Mouse (Mus musculus) thymus, adult 2 months (tissue): ENCODE measurements around the gene Clasp1.

Experiments used
- CTCF ChIP-seq: fragments of 200-500 bp; IDR thresholded peaks from 2 replicates; pipeline ENCODE4 v1.5.1; 2012; ENCODE audit warnings: mild to moderate bottlenecking, control low read depth, low read length, moderate library complexity, borderline replicate concordance; ENCODE audit not compliant: control insufficient read depth, poor library complexity, insufficient read depth; ENCODE audit errors: extremely low read depth
- POLR2A ChIP-seq: fragments of 200-500 bp; IDR thresholded peaks from 2 replicates; pipeline ENCODE4 v1.6.1; 2012; ENCODE audit warnings: mild to moderate bottlenecking, low read length, control low read depth, moderate library complexity; ENCODE audit not compliant: control insufficient read depth, poor library complexity, insufficient read depth; ENCODE audit errors: extremely low read depth

DNA sequence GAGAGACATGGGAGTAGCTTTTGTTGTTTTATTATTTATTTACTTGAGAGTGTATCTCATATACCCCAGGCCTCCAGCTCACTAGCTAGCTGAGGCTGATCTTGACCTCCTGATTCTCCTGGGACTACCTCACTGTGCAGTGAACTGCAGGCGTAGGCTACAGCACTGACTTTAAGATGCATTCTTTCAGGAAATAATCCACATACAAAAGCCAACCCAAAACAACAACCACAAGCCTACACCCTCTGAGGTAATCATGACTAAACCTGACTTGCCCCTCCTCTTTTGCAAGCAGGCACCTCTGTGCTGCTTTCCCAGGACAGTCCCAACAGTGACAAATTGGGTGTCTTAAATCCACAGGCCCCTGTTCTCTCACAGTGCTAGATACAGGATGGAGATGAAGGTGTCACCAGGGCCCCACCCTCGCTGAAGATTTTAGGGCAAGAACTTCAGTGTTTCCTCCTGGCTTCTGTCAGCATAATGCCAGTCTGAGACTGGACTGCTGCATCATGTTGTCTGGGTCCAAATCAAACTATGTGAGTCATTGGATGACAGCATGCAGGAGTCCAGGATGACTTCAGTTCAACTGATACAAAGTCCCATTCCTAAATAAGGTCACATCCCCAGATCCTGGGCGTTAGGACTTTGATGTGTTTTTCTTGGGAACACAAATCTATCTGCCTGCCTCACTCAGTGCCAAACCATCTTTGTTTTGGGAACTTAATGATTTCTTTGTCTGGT is 20.0 kb upstream of the Clasp1 start:
- TF ChIP-seq CTCF (no peak), POLR2A (no peak)
